In the genomic region with DNA sequence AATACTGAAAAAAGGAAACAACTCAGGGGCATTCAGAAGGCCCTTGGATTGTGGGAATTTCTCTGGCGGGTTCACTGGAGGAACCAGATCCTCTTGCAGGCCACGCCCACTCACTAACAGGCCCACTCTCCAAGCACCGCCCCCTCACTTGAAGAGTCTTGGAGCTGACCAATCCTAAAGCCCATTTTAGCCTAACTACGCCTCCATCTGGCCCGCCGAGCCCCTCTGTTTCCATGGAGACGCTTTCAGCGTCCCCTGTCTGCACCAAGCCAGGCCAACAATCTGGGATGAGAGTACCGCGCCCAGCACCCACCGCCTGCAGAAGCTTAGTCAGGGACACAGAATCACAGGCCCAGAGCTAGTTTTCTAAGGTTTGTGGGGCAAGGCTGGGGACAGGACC, we compare ENCODE assay signal across 8 mouse cellular contexts. TPM values are rescaled to one million over a fixed set of nuclear protein-coding genes. Genes with fewer than 3 reads are reported as not detected.
DNase-seq lines count a peak whose midpoint lies in the region; ATAC-seq lines count a peak whose summit lies in the region.

A gene (plus strand): TSS at position 224 of the 400 bp plus-strand sequence.

- peak; percentile 67 for ATAC-seq in liver, embryonic 11.5 days (replicated peaks; ENCODE audit: low FRiP score)
- ATAC-seq in neural tube, embryonic 13.5 days (ENCODE audit: low read depth) = peak; percentile 92
- ATAC-seq in monocyte, adult 5-6 weeks (replicated peaks; ENCODE audit: insufficient number of reproducible peaks, low FRiP score, low TSS enrichment, poor library complexity, severe bottlenecking) = no peak

- H3K4me1 ChIP-seq in liver, embryonic 11.5 days (replicated peaks; ENCODE audit: control insufficient read depth, insufficient read depth, low read length) = no peaks in the 10 kb centered on the region
- H3K4me1 ChIP-seq in neural tube, embryonic 13.5 days (replicated peaks) = peaks cover 8% of the 10 kb centered on the region; the same call in 1 of the 2 replicates

- no peaks in the 10 kb centered on the region for H3K36me3 ChIP-seq in liver, embryonic 11.5 days (ENCODE audit: control insufficient read depth, insufficient read depth, low read length)
- H3K36me3 ChIP-seq in neural tube, embryonic 13.5 days = no peaks in the 10 kb centered on the region

- H3K4me2 ChIP-seq in liver, embryonic 11.5 days = no peak within 1 kb of the TSS
- H3K4me2 ChIP-seq in neural tube, embryonic 13.5 days = peak within 1 kb of the TSS; percentile 34

- DNase-seq in kidney, adult 11 months = peak; percentile 1
- DNase-seq in kidney, adult 9 months = no peak
- DNase-seq in forelimb bud, embryonic 11.5 days (ENCODE audit: low read depth, low spot score) = peak; percentile 94
- DNase-seq in kidney, postnatal 10 days = peak; percentile 64
- peak; percentile 38 for DNase-seq in liver, embryonic 11.5 days (ENCODE audit: low spot score)
- DNase-seq in adrenal gland, adult (ENCODE audit: inconsistent age in 2 of 2, low spot score in 1 of 2) = no peak

- no peaks in the 10 kb centered on the region for H3K27me3 ChIP-seq in liver, embryonic 11.5 days (replicated peaks; ENCODE audit: control insufficient read depth, insufficient read depth, low read length)
- H3K27me3 ChIP-seq in neural tube, embryonic 13.5 days = no peaks in the 10 kb centered on the region

- no peak within 1 kb of the TSS for H3K4me3 ChIP-seq in liver, embryonic 11.5 days (ENCODE audit: low read depth, low read length)
- H3K4me3 ChIP-seq in neural tube, embryonic 13.5 days = no peak within 1 kb of the TSS

- no peak within 1 kb of the TSS for H3K9ac ChIP-seq in liver, embryonic 11.5 days (ENCODE audit: low read depth, low read length)
- H3K9ac ChIP-seq in neural tube, embryonic 13.5 days = no peak within 1 kb of the TSS

- no peak within 1 kb of the TSS for H3K27ac ChIP-seq in liver, embryonic 11.5 days (ENCODE audit: low read depth, low read length)
- no peak within 1 kb of the TSS for H3K27ac ChIP-seq in neural tube, embryonic 13.5 days (replicated peaks)

- 3% methylated on average over 11 of the region's 11 CpGs for WGBS in liver, embryonic 11.5 days
- WGBS in neural tube, embryonic 13.5 days = 2% methylated on average over 11 of the region's 11 CpGs

- no peaks in the 10 kb centered on the region for H3K9me3 ChIP-seq in liver, embryonic 11.5 days (ENCODE audit: control insufficient read depth, low read length)
- H3K9me3 ChIP-seq in neural tube, embryonic 13.5 days = no peaks in the 10 kb centered on the region

RNA-seq across cellular contexts. Expression of the gene that starts here (rescaled TPM):
- not detected in 2 replicates for polyA plus RNA-seq in liver, embryonic 11.5 days (2014; fragmentation: Nextera tagmentation; extraction: Ambion mirVana)
- polyA plus RNA-seq in neural tube, embryonic 13.5 days (2015; fragmentation: Nextera tagmentation; extraction: Ambion mirVana) = 0.23 TPM in 1 of 2 replicates, not detected in the other
- 1.8 to 1.9 TPM in 2 of 3 replicates, not detected in the other for total RNA-seq in monocyte, adult 5-6 weeks (2017)

Comparison
In these comparisons a context has a peak if more than half of its experiments do, and no peak if none do; other contexts are left out.
1. DNase-seq: peak in kidney, adult 11 months (single experiment), forelimb bud, embryonic 11.5 days (single experiment) and kidney, postnatal 10 days (single experiment); none in kidney, adult 9 months (single experiment) and adrenal gland, adult (0 of 2).
2. Peak in DNase-seq and ATAC-seq in liver, embryonic 11.5 days; RNA of the gene not detected or under 1 TPM.
3. Peak in ATAC-seq and H3K4me2 ChIP-seq in neural tube, embryonic 13.5 days; RNA of the gene not detected or under 1 TPM.